Mouse (Mus musculus) cortical plate, adult 2 months (tissue): ENCODE measurements around the gene Tspan14.

Experiments
- CTCF ChIP-seq: fragments of 200-500 bp; IDR thresholded peaks from 2 replicates; pipeline ENCODE4 v1.5.1; 2011; ENCODE audit warnings: mild to moderate bottlenecking, control low read depth, low read length; ENCODE audit not compliant: insufficient read depth; ENCODE audit errors: extremely low read depth
- POLR2A ChIP-seq: fragments of 200-500 bp; IDR thresholded peaks from 2 replicates; pipeline ENCODE4 v1.6.1; 2011; ENCODE audit warnings: mild to moderate bottlenecking, low read length, control low read depth; ENCODE audit not compliant: insufficient read depth; ENCODE audit errors: extremely low read depth

DNA sequence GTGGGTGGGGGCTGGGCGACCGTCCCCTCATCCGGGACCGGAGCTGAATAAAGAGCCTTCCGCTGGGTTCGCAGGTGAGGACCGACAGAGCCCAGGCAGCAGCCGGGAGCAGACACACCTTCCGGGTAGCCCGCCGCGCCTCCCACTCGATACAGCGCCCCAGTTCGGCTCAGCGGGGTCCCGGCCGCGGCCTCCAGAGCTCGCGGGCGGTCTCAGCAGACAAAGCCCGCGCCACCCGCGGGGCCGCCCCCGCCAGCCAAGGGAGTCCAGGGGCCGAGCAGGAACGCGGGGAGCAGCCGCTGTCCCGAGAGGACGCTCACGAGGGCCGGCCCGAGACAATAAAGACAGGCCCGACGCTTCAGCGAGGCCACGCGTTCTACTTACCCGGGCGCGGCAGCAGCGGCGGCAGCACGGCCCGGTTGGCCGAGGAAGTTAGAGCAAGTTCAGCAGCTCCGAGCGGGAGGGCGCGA, at the start of gene Tspan14:
- TF ChIP-seq CTCF = no peak
- no peak for TF ChIP-seq POLR2A
